Mouse (Mus musculus) forebrain, embryonic 14.5 days (tissue): ENCODE data around the gene Nmnat3. TPM values are rescaled to one million over a fixed set of nuclear protein-coding genes. Genes with fewer than 3 reads are reported as not detected.

Experiments used
- ATAC-seq: fragments of 200-750 bp; cut with Nextera tagmentation; 2 replicates; pipeline ENCODE4 v1.8.0; 2017; ENCODE audit warnings: mild to moderate bottlenecking, moderate library complexity
- DNase-seq: peaks from one replicate; pipeline ENCODE4 v3.0.0-alpha.2; 2015; ENCODE audit warnings: low spot score
- H3K27ac ChIP-seq: fragments of 300-500 bp; sonication (generic); 2 replicates; pipeline ENCODE4 v1.5.1; 2014; ENCODE audit warnings: low read depth, mild to moderate bottlenecking, control low read depth, low read length, moderate library complexity
- H3K27me3 ChIP-seq: fragments of 300-500 bp; sonication (generic); replicated peaks from 2 replicates; pipeline ENCODE4 v1.6.1; 2014; ENCODE audit warnings: low read length, control low read depth, mixed read lengths; ENCODE audit not compliant: control insufficient read depth, insufficient read depth
- H3K36me3 ChIP-seq: fragments of 300-500 bp; sonication (generic); 2 replicates; pipeline ENCODE4 v1.6.1; 2014; ENCODE audit warnings: low read length, control low read depth; ENCODE audit not compliant: control insufficient read depth, insufficient read depth
- H3K4me1 ChIP-seq: fragments of 300-500 bp; sonication (generic); 2 replicates; pipeline ENCODE4 v1.6.1; 2014; ENCODE audit warnings: antibody characterized with exemption, low read length, control low read depth; ENCODE audit not compliant: control insufficient read depth, insufficient read depth
- H3K4me2 ChIP-seq: fragments of 300-500 bp; sonication (generic); 2 replicates; pipeline ENCODE4 v1.6.1; 2014; ENCODE audit warnings: mild to moderate bottlenecking, control low read depth, low read length
- H3K4me3 ChIP-seq: fragments of 300-500 bp; sonication (generic); 2 replicates; pipeline ENCODE4 v1.5.1; 2014; ENCODE audit warnings: low read depth, low read length, control low read depth
- H3K9ac ChIP-seq: fragments of 300-500 bp; sonication (generic); 2 replicates; pipeline ENCODE4 v1.6.1; 2014; ENCODE audit warnings: mild to moderate bottlenecking, low read length, control low read depth, moderate library complexity
- H3K9me3 ChIP-seq: fragments of 300-500 bp; sonication (generic); replicated peaks from 2 replicates; pipeline ENCODE4 v1.6.1; 2016; ENCODE audit warnings: low read length, control low read depth, mixed read lengths; ENCODE audit not compliant: control insufficient read depth
- WGBS: fragments of 180-500 bp; shearing (Covaris S2); extraction: QIAGEN DNeasy Blood & Tissue Kit; methylation state at CpG from one replicate; pipeline ENCODE4 v1.1.7; 2014; 5-methylcytosine and 5-hydroxymethylcytosine counted together
- polyA plus RNA-seq: library from polyadenylated mRNA; unstranded; fragments of >200 nt; fragmentation: Nextera tagmentation; extraction: Ambion mirVana; gene quantifications from 2 replicates; pipeline ENCODE4 v1.2.1, GENCODE M21; 2014

Gene Nmnat3
- polyA plus RNA-seq, 1 experiment from 2014 or later: 2.5 TPM

DNA sequence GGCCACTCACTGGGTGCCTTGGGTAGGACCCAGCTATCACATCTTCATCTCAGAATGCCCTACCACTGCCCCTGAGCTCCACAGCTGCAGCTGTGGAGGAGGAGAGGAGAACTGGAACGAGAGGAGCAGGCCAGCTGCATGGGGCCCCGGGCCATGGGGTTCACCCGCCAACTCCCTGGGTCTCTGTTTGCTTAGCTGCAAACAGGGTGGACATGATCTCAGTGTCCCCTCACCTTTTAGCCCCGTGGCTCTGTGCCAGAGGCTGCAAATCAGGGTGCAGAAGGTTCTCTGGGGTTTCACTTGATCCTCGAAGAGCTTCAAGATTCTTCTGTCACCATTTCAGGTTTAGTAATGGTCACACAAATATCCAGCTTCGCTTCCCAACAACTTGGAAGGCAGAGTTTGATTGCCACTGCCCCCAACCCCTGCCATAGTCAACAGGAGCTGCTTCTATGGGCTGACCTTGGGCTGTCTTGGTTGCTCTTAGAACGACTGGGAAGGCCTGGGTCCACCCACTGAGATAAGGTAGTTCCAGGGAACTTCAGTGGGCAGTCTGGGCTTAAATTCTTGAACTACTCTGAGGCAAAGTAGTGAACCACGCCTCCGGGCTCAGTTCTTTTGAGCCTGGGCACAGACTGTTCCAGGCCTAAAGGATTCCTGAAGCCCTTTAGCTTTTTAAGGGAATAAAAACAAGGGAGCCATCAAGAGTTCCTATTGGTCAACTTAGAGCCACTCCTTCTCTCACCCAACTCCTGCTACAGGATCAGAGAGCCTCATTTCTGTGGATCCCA lies 158.3 kb downstream of the Nmnat3 start:
- WGBS: 85% methylated on average over 9 of the region's 9 CpGs
- H3K9ac ChIP-seq: no peak overlapping the region
- no peaks in the 10 kb centered on the region for H3K27me3 ChIP-seq
- H3K36me3 ChIP-seq: 0 out of 2 replicates have a peak, but pooled peaks cover 4% of the 10 kb centered on the region
- H3K4me3 ChIP-seq: no peak overlapping the region
- H3K9me3 ChIP-seq: no peaks in the 10 kb centered on the region
- H3K27ac ChIP-seq: no peak overlapping the region
- no peaks in the 10 kb centered on the region for H3K4me1 ChIP-seq
- no peak for DNase-seq
- no peak for ATAC-seq
- no peak overlapping the region for H3K4me2 ChIP-seq

DNA sequence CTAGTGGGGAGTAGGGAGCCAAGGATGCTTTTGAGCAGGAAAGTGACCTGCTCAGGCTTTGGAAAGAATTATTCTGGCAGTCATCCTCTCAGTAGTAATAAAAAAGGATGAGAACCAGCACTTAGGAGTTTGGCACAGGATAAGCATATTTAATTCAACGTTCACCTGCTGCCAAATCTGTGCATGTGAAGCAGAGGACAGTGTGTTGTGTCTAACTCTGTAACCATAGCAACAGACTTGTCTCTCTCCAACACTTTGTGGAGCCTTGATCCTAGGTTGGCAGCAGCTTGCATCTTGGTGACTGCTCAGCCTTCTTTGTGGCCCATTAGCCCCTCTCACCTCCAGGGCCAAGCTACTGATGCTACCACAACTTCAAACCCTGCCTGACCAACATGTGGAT lies 163.7 kb downstream of the Nmnat3 start:
- 53% methylated on average over 1 of the region's 1 CpGs for WGBS
- Histone ChIP-seq H3K9ac (no peak overlapping the region), H3K9me3 (no peaks in the 10 kb centered on the region), H3K27ac (no peak overlapping the region), H3K4me3 (no peak overlapping the region), H3K27me3 (no peaks in the 10 kb centered on the region), H3K36me3 (0 out of 2 replicates have a peak, but pooled peaks cover 4% of the 10 kb centered on the region), H3K4me2 (no peak overlapping the region), H3K4me1 (no peaks in the 10 kb centered on the region)
- DNase-seq (peak; percentile 66), ATAC-seq (peak; percentile 75)

DNA sequence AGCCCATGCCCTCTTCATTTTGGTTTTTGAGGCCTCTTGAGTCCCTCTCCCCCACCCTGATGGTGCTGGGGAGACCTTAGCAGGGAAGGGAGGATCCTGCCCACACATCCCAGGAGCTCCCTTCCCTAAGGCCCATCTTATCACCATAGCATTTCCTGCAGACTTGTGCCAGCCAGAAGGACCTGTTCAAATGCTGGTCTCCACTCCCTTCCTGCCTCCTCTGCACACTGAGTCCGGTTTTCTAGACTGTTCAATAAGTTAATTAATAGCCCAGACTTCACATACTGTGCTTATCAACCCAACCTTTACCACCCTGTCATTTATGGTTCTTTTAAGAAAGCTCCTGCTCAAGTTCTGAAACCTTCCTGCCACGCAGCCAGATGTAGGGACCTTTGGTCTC lies 179.5 kb downstream of the Nmnat3 start:
- WGBS: 73% methylated on average over 2 of the region's 2 CpGs
- DNase-seq (no peak), ATAC-seq (no peak)

More for the DNA sequence above, 179.5 kb downstream of the Nmnat3 start:
- Histone ChIP-seq H3K4me3 (no peak overlapping the region), H3K27me3 (no peaks in the 10 kb centered on the region), H3K9ac (no peak overlapping the region), H3K36me3 (no peaks in the 10 kb centered on the region), H3K27ac (no peak overlapping the region), H3K9me3 (no peaks in the 10 kb centered on the region), H3K4me1 (no peaks in the 10 kb centered on the region), H3K4me2 (no peak overlapping the region)

Other genes with a start within 250 kb of the Nmnat3 start
- gene Rbp1, start 135.5 kb downstream of the Nmnat3 start, polyA plus RNA-seq: 63.2 and 66.1 TPM in 2 replicates
- 0.37 and 0.47 TPM in 2 replicates for gene Rbp2, start 198.7 kb downstream of the Nmnat3 start, polyA plus RNA-seq